Mouse (Mus musculus) liver, embryonic 12.5 days (tissue): ENCODE results near the gene Dglucy. TPM values are rescaled to one million over a fixed set of nuclear protein-coding genes. Genes with fewer than 3 reads are reported as not detected.

Experiments used
- ATAC-seq: fragments of 200-750 bp; cut with Nextera tagmentation; 2 replicates; pipeline ENCODE4 v1.8.0; 2017; ENCODE audit warnings: moderate number of reproducible peaks, mild to moderate bottlenecking, moderate library complexity
- H3K27ac ChIP-seq: fragments of 300-500 bp; sonication (generic); 2 replicates; pipeline ENCODE4 v1.5.1; 2016; ENCODE audit warnings: mild to moderate bottlenecking
- H3K27me3 ChIP-seq: fragments of 300-500 bp; sonication (generic); replicated peaks from 2 replicates; pipeline ENCODE4 v1.6.1; 2016; ENCODE audit warnings: mild to moderate bottlenecking, moderate library complexity
- H3K36me3 ChIP-seq: fragments of 300-500 bp; sonication (generic); 2 replicates; pipeline ENCODE4 v1.6.1; 2016; ENCODE audit warnings: mild to moderate bottlenecking, moderate library complexity
- H3K4me1 ChIP-seq: fragments of 300-500 bp; sonication (generic); 2 replicates; pipeline ENCODE4 v1.6.1; 2016
- H3K4me2 ChIP-seq: fragments of 300-500 bp; sonication (generic); 2 replicates; pipeline ENCODE4 v1.6.1; 2016; ENCODE audit warnings: mild to moderate bottlenecking, moderate library complexity
- H3K4me3 ChIP-seq: fragments of 300-500 bp; sonication (generic); 2 replicates; pipeline ENCODE4 v1.5.1; 2016; ENCODE audit warnings: mild to moderate bottlenecking, moderate library complexity
- H3K9ac ChIP-seq: fragments of 300-500 bp; sonication (generic); 2 replicates; pipeline ENCODE4 v1.6.1; 2016; ENCODE audit warnings: mild to moderate bottlenecking, moderate library complexity
- H3K9me3 ChIP-seq: fragments of 300-500 bp; sonication (generic); replicated peaks from 2 replicates; pipeline ENCODE4 v1.6.1; 2016; ENCODE audit warnings: mild to moderate bottlenecking, moderate library complexity
- WGBS: fragments of 180-500 bp; shearing (Covaris S2); methylation state at CpG from one replicate; pipeline ENCODE4 v1.1.7; 2016; ENCODE audit not compliant: insufficient replicate concordance; 5-methylcytosine and 5-hydroxymethylcytosine counted together
- polyA plus RNA-seq: library from polyadenylated mRNA; unstranded; fragments of >200 nt; fragmentation: Nextera tagmentation; extraction: Ambion mirVana; gene quantifications from 2 replicates; pipeline ENCODE4 v1.2.1, GENCODE M21; 2016

Dglucy gene
- polyA plus RNA-seq, 1 experiment from 2014 or later = 0.64 TPM

DNA sequence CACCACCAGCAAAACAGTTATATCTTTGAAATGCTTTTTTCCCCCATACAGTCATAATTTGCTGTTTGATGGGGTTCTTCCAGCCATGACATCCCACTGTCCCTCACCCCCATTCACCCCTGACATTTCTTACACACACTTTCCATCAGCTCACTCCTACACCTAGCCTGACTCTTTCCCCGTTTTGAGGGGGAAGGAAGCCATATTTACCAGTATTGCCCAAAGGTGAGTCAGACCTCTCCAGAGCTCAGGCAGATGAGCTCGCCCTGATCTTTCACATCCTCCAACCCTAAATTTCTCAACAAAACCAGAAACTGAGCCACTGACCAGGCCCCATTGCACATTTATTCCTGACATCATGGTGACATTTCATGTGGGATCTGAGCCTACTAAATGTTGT, 93.0 kb downstream of the Dglucy start:
- H3K4me3 ChIP-seq = no peak overlapping the region
- no peaks in the 10 kb centered on the region for H3K9me3 ChIP-seq
- H3K27ac ChIP-seq = no peak overlapping the region
- 43% methylated on average over 2 of the region's 2 CpGs for WGBS
- no peak overlapping the region for H3K9ac ChIP-seq
- 0 out of 2 replicates have a peak, but pooled peaks cover 3% of the 10 kb centered on the region for H3K27me3 ChIP-seq
- H3K4me1 ChIP-seq = no peaks in the 10 kb centered on the region
- ATAC-seq = no peak
- no peak overlapping the region for H3K4me2 ChIP-seq
- H3K36me3 ChIP-seq = no peaks in the 10 kb centered on the region

DNA sequence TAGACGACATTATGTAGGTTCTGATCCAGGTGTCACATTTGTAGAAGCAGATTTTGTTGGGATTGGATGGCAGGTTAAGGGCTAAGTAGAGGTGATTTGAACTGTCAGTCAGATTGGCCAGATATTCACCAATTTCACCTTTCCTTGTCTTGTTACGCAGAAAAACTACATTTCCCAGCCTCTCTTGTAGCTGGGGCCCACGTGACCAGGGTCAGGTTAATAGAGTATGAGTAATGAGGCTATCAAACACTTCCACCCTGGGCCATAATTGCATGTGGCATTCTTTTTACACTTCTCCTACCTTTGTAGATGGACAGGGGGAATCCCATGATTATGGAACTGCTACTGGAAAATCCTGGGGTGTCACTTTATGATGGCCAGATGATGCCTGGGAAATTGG, 94.8 kb downstream of the Dglucy start:
- Histone ChIP-seq H3K9me3 (no peaks in the 10 kb centered on the region), H3K36me3 (no peaks in the 10 kb centered on the region), H3K9ac (no peak overlapping the region), H3K4me3 (no peak overlapping the region), H3K27ac (no peak overlapping the region), H3K4me2 (no peak overlapping the region), H3K4me1 (no peaks in the 10 kb centered on the region), H3K27me3 (0 out of 2 replicates have a peak, but pooled peaks cover 3% of the 10 kb centered on the region)
- WGBS = 48% methylated on average over 3 of the region's 3 CpGs
- no peak for ATAC-seq

DNA sequence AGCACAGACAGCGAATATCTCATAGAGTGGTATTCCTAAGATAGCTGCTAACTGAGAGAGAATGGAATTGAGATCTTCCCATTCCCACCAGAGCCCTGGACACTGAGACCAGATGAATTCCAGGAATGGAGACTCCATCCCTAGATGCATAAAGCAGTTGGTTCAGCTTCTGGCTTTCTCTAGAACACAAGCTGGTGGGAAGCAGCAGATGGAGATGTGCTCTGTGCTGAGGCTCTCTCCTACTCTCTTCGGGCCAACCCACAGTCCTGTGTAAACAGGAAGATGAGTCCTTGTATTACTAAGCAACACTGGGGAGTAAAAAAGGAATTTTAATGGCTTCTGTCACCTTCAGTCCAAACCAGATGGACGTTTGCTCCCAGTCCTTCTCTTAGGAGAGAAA, 96.7 kb downstream of the Dglucy start:
- H3K4me2 ChIP-seq = no peak overlapping the region
- ATAC-seq = no peak
- H3K9ac ChIP-seq = no peak overlapping the region
- H3K27ac ChIP-seq = no peak overlapping the region
- no peaks in the 10 kb centered on the region for H3K4me1 ChIP-seq
- no peak overlapping the region for H3K4me3 ChIP-seq
- 0 out of 2 replicates have a peak, but pooled peaks cover 3% of the 10 kb centered on the region for H3K27me3 ChIP-seq
- H3K9me3 ChIP-seq = no peaks in the 10 kb centered on the region
- no peaks in the 10 kb centered on the region for H3K36me3 ChIP-seq
- 47% methylated on average over 3 of the region's 3 CpGs for WGBS

DNA sequence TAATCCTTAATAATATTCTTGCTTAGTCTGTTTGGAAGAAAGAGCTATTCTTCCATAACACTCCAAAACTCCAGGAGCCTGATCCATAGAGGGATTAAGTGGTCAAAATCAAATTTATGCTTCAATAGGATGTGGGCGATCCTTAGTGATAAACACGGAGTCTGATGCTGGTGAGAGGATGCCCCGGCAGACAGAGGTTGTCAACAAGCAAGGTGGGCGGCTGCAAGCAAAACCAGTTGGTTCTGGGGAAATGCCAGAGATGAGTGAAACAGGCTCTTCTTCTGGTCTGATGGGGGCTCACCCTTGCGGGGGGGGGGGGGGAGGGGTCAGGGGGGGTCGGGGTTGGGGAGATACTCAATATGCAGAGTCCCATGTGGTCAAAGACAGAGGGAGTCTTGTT, 97.1 kb downstream of the Dglucy start:
- no peak for ATAC-seq
- no peak overlapping the region for H3K4me3 ChIP-seq
- no peaks in the 10 kb centered on the region for H3K4me1 ChIP-seq
- H3K4me2 ChIP-seq = no peak overlapping the region
- H3K9me3 ChIP-seq = no peaks in the 10 kb centered on the region
- H3K27me3 ChIP-seq = 0 out of 2 replicates have a peak, but pooled peaks cover 3% of the 10 kb centered on the region
- WGBS = 70% methylated on average over 4 of the region's 6 CpGs
- H3K9ac ChIP-seq = no peak overlapping the region
- no peaks in the 10 kb centered on the region for H3K36me3 ChIP-seq
- H3K27ac ChIP-seq = no peak overlapping the region

DNA sequence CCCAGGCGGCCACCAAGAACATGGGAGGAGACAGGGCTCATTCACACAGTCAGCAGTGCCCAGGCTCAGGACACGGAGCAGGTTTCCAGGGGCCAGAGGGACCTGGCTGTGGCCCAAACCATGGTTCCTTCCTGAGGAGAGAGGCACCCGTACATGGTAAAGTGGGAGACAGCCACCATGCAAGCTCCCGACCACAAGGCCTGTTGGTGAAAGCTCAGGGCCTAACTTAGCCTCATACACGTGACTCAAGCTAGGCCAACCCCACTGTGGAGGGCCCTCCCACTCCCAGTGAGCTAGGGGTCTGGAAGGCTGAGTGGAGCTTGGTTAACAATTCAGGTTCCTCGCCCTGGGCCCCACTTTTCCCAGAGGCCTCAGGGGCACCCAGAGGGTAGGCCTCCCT, 99.1 kb downstream of the Dglucy start:
- H3K27me3 ChIP-seq = 0 out of 2 replicates have a peak, but pooled peaks cover under 1% of the 10 kb centered on the region
- H3K9ac ChIP-seq = no peak overlapping the region
- H3K4me2 ChIP-seq = no peak overlapping the region
- 56% methylated on average over 6 of the region's 6 CpGs for WGBS
- no peaks in the 10 kb centered on the region for H3K9me3 ChIP-seq
- H3K4me3 ChIP-seq = no peak overlapping the region
- H3K27ac ChIP-seq = no peak overlapping the region
- no peaks in the 10 kb centered on the region for H3K36me3 ChIP-seq
- no peaks in the 10 kb centered on the region for H3K4me1 ChIP-seq
- ATAC-seq = no peak

DNA sequence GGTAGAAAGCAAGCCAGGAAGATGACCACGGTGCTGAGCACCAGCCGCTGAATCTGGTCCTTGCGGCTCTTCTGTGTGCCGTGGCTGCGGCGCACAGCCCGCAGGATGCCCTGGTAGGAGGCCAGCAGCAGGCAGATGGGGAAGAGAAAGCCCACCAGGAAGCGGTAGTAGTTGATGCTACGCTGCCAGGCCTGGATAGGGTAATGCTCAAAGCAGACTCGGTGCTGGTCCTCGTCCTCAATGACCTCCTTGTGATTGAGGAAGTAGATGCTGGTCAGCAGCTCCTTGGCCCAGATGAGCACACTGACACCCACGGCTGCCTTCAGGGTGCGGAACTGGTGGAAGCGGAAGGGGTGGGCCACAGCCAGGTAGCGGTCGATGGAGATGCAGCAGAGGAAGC, 99.7 kb downstream of the Dglucy start:
- no peak overlapping the region for H3K4me3 ChIP-seq
- H3K9me3 ChIP-seq = no peaks in the 10 kb centered on the region
- no peak overlapping the region for H3K9ac ChIP-seq
- H3K4me1 ChIP-seq = no peaks in the 10 kb centered on the region
- WGBS = 77% methylated on average over 16 of the region's 16 CpGs
- no peak overlapping the region for H3K4me2 ChIP-seq
- no peaks in the 10 kb centered on the region for H3K27me3 ChIP-seq
- no peak for ATAC-seq
- no peak overlapping the region for H3K27ac ChIP-seq
- H3K36me3 ChIP-seq = no peaks in the 10 kb centered on the region

DNA sequence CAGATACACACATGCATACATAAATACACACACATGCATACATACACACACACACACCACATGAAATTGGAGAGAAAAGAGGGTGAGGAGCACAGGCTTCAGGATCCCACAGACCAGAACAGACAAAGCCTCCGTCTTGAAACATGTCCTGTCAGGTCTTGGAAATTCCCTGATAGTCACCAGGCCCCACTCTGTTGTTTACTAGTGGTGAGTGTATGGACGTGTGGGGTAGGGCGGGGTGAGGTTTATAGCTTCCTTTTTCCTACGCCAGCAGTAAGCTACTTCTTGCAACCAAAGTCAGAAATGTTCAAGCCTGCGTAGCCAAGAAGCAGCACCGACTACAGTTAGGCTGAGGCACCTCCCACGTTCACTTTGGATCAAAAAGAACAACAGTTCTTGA, 104.3 kb downstream of the Dglucy start:
- Histone ChIP-seq H3K9me3 (no peaks in the 10 kb centered on the region), H3K27ac (no peak overlapping the region), H3K36me3 (no peaks in the 10 kb centered on the region), H3K4me1 (no peaks in the 10 kb centered on the region), H3K9ac (no peak overlapping the region), H3K27me3 (peaks cover 18% of the 10 kb centered on the region), H3K4me3 (no peak overlapping the region), H3K4me2 (no peak overlapping the region)
- ATAC-seq = no peak
- WGBS = 39% methylated on average over 7 of the region's 7 CpGs

DNA sequence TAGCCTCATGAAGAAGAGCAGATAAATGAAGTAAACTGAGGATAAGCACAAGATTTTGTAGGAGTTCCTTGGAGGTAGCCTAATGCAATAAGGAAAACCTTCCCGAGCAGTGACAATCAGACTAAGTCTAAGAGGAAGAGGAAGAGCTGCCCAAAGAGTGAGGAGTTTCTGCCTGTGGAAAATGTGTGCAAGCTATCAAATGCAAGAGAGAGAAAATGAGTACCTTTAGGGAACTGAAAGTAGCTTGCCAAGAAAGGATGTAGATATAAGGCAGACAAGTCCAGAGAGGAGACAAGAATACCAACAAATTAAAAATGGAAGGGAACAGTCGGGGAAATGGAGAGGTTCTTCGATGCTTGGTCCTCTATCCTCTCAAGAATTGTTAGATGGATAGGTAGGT, 106.7 kb downstream of the Dglucy start:
- no peak overlapping the region for H3K4me3 ChIP-seq
- no peaks in the 10 kb centered on the region for H3K36me3 ChIP-seq
- no peak overlapping the region for H3K27ac ChIP-seq
- 61% methylated on average over 3 of the region's 3 CpGs for WGBS
- no peak overlapping the region for H3K9ac ChIP-seq
- no peaks in the 10 kb centered on the region for H3K4me1 ChIP-seq
- ATAC-seq = no peak
- H3K9me3 ChIP-seq = no peaks in the 10 kb centered on the region
- H3K4me2 ChIP-seq = no peak overlapping the region
- peaks cover 27% of the 10 kb centered on the region for H3K27me3 ChIP-seq

DNA sequence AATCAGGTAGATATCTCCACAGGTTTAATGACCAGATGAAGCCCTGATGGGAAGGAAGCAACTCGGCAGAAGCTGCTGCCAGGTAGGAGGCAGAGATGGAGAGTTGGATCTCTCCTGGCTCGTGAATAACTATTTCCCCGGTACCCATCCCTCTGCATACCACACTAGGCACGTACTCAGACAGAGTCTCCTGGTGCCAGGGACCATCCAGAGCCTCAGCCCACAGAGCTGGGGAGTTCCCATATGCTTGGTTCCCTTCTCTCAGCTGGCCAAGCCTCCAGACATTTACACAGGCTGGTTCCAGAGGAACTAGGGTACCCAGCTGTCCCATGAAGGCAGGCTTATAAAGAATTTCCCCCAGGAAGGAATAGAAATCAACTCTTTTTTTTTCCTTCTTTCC, 108.0 kb downstream of the Dglucy start:
- Histone ChIP-seq H3K9me3 (no peaks in the 10 kb centered on the region), H3K27ac (no peak overlapping the region), H3K9ac (no peak overlapping the region), H3K4me1 (no peaks in the 10 kb centered on the region), H3K27me3 (peaks cover 29% of the 10 kb centered on the region), H3K4me3 (no peak overlapping the region), H3K4me2 (no peak overlapping the region), H3K36me3 (no peaks in the 10 kb centered on the region)
- no peak for ATAC-seq
- WGBS = 67% methylated on average over 4 of the region's 4 CpGs

DNA sequence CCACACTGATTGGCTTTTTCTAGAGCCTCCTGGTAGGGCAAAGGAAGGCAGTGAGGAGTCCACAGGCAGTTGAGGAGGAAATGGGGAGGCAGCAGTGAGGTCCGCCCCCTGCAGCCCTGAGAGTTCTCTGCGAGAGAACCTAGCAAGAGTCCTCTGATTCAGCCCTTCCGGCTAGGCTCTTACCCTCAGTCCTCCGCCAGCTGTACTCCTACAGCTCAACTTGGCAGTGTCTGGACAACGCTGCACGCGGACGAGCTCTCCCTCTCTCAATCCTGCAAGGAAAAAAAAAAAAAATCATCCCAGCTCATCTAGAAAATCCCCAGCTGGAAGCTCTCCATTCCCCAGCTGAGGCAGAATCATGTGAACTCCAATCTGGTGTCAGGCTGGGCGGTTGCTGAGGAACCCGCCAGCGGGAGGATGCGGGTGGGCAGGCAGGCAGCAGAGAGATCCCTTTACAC, 109.0 kb downstream of the Dglucy start:
- no peak for ATAC-seq
- Histone ChIP-seq H3K36me3 (no peaks in the 10 kb centered on the region), H3K4me3 (no peak overlapping the region), H3K27ac (no peak overlapping the region), H3K27me3 (peaks cover 29% of the 10 kb centered on the region), H3K4me2 (no peak overlapping the region), H3K9ac (no peak overlapping the region), H3K9me3 (no peaks in the 10 kb centered on the region), H3K4me1 (no peaks in the 10 kb centered on the region)
- WGBS = 34% methylated on average over 12 of the region's 12 CpGs

DNA sequence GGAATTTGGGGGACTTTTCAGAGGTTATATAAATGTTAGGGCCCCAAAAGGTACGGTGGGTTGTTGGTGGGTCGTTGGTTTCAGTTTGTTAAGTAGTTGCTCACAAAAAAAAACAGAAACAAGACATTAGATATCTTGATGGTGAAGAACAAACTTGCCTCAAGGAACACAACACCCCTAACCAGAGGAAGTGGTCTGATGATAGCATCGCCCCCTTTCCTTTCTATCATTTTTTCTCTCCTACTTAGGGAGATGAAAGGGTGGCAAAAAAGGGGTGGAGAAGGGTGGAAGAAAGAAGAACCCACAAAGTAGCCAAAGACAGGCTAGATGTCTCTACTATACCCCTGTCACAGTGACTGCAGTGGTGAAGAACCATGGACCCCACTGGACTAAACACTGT, 111.7 kb downstream of the Dglucy start:
- 43% methylated on average over 3 of the region's 3 CpGs for WGBS

DNA sequence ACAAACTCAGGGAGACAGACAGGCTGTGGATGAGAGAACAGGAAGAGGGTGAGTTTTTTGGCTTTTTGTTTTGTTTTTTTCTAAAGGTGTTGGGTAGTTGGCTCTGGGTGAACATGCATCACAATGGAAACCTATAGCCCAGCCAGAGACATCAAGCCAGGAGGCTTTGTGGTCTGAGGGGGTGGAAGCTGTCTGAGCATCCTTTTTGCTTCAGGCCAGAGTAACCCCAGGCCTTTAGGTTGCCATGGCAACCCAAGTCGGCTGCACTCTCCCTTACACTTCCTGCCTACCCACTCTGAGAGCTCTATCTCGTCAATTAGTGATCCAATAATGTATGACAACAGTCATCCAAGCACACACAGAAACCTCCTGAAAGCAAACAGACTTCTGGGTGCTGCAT, 116.6 kb downstream of the Dglucy start:
- no peak overlapping the region for H3K4me3 ChIP-seq
- H3K36me3 ChIP-seq = no peaks in the 10 kb centered on the region
- no peak for ATAC-seq
- no peaks in the 10 kb centered on the region for H3K9me3 ChIP-seq
- H3K9ac ChIP-seq = no peak overlapping the region
- H3K4me2 ChIP-seq = no peak overlapping the region
- H3K27ac ChIP-seq = no peak overlapping the region
- H3K4me1 ChIP-seq = 0 out of 2 replicates have a peak, but pooled peaks cover 8% of the 10 kb centered on the region
- H3K27me3 ChIP-seq = peaks cover 60% of the 10 kb centered on the region
- 18% methylated on average over 2 of the region's 2 CpGs for WGBS

More for the DNA sequence above, 111.7 kb downstream of the Dglucy start:
- H3K4me1 ChIP-seq = no peaks in the 10 kb centered on the region
- no peak for ATAC-seq
- H3K9me3 ChIP-seq = no peaks in the 10 kb centered on the region
- H3K4me2 ChIP-seq = no peak overlapping the region
- H3K27me3 ChIP-seq = peaks cover 38% of the 10 kb centered on the region
- H3K27ac ChIP-seq = no peak overlapping the region
- no peak overlapping the region for H3K4me3 ChIP-seq
- H3K36me3 ChIP-seq = no peaks in the 10 kb centered on the region
- H3K9ac ChIP-seq = no peak overlapping the region

DNA sequence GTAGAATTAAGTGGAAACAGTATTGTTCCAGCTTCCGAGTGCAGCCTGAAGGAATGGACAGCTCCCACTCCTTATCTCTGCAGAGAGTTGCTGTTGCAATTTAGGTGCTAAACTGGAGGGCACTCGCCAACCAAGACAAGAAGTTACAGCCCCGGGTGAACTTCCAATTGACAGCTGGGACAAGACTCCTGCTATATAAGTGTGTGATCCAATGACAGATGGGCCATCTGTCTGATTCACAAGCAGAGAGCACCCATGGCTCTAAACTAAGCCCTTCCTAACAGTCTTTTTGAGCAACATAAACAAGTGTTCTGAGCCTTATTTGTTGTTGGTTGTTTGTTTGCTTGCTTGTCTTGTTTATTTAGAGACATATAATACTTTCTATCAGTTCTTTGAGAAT, 117.8 kb downstream of the Dglucy start:
- H3K4me2 ChIP-seq = no peak overlapping the region
- peaks cover 70% of the 10 kb centered on the region for H3K27me3 ChIP-seq
- H3K9me3 ChIP-seq = no peaks in the 10 kb centered on the region
- H3K4me1 ChIP-seq = 0 out of 2 replicates have a peak, but pooled peaks cover 8% of the 10 kb centered on the region
- H3K36me3 ChIP-seq = no peaks in the 10 kb centered on the region
- 16% methylated on average over 3 of the region's 3 CpGs for WGBS
- no peak overlapping the region for H3K27ac ChIP-seq
- no peak overlapping the region for H3K9ac ChIP-seq
- no peak overlapping the region for H3K4me3 ChIP-seq
- ATAC-seq = no peak
